Mouse (Mus musculus) testis, adult 10 weeks (tissue): ENCODE data around the gene Dennd1c. TPM values are rescaled to one million over a fixed set of nuclear protein-coding genes. Genes with fewer than 3 reads are reported as not detected.

Experiments
- polyA plus RNA-seq: library from polyadenylated mRNA; stranded (reverse); fragments of 350-450 nt; fragmentation: Illumina TruSeq; extraction: RNeasy Lipid Tissue Mini Kit (QIAGEN cat#74804); gene quantifications from one replicate; pipeline ENCODE4 v1.2.3, GENCODE M21; 2014; ENCODE audit warnings: low read depth, low replicate concordance

The Dennd1c gene
- not detected for polyA plus RNA-seq

GRCm38 (mm10) chr17:57078336-57078735 is at the start of gene Dennd1c:
Dennd1c (minus strand) TSS chr17:57078514.

GRCm38 (mm10) chr17:57105181-57106034 is 27.1 kb upstream of the Dennd1c start, which contains the start of gene Tnfsf9:
Tnfsf9 (plus strand) TSS chr17:57105325.

GRCm38 (mm10) chr17:57087049-57087832 is 8.9 kb upstream of the Dennd1c start, which contains the start of gene Tubb4a:
Tubb4a (minus strand) TSS chr17:57087782.

GRCm38 (mm10) chr17:57059486-57059977 is 18.8 kb downstream of the Dennd1c start, which contains the start of gene Slc25a23:
Slc25a23 (minus strand) TSS chr17:57059863.

GRCm38 (mm10) chr17:57058891-57059485 is 19.3 kb downstream of the Dennd1c start, which contains the start of gene Crb3:
Crb3 (plus strand) TSS chr17:57059105.

GRCm38 (mm10) chr17:57041554-57041953 is 36.8 kb downstream of the Dennd1c start, which contains the start of gene Slc25a41:
Slc25a41 (minus strand) TSS chr17:57041654.

GRCm38 (mm10) chr17:57030931-57031660 is 47.2 kb downstream of the Dennd1c start, which contains the start of gene Khsrp:
Khsrp (minus strand) TSS chr17:57031522.

Other genes with a start within 250 kb of the Dennd1c start
- gene Rfx2, start 247.5 kb downstream of the Dennd1c start, polyA plus RNA-seq: 13.6 TPM
- gene Acsbg2, start 204.1 kb downstream of the Dennd1c start, polyA plus RNA-seq: 42.7 TPM
- gene 1700061G19Rik, start 203.0 kb downstream of the Dennd1c start, polyA plus RNA-seq: 44.1 TPM
- gene Mllt1, start 143.1 kb downstream of the Dennd1c start, polyA plus RNA-seq: 1.9 TPM
- not detected for gene Acer1, start 96.4 kb downstream of the Dennd1c start, polyA plus RNA-seq
- gene Clpp, start 88.2 kb downstream of the Dennd1c start, polyA plus RNA-seq: 0.98 TPM
- gene Alkbh7, start 81.2 kb downstream of the Dennd1c start, polyA plus RNA-seq: 2.4 TPM
- not detected for gene Pspn, start 78.5 kb downstream of the Dennd1c start, polyA plus RNA-seq
- 22.5 TPM for gene Gtf2f1, start 67.2 kb downstream of the Dennd1c start, polyA plus RNA-seq
- 1.6 TPM for gene Gm17949, start 67.0 kb downstream of the Dennd1c start, polyA plus RNA-seq
- 6.2 TPM for gene Khsrp, start 47.0 kb downstream of the Dennd1c start, polyA plus RNA-seq
- 3.7 TPM for gene Slc25a41, start 36.9 kb downstream of the Dennd1c start, polyA plus RNA-seq
- gene Crb3, start 19.4 kb downstream of the Dennd1c start, polyA plus RNA-seq: 0.41 TPM
- 2.7 TPM for gene Slc25a23, start 18.7 kb downstream of the Dennd1c start, polyA plus RNA-seq
- gene Tubb4a, start 9.3 kb upstream of the Dennd1c start, polyA plus RNA-seq: not detected
- not detected for gene Tnfsf9, start 26.8 kb upstream of the Dennd1c start, polyA plus RNA-seq
- gene Cd70, start 71.3 kb upstream of the Dennd1c start, polyA plus RNA-seq: not detected
- not detected for gene Tnfsf14, start 115.7 kb upstream of the Dennd1c start, polyA plus RNA-seq
- gene C3, start 149.6 kb upstream of the Dennd1c start, polyA plus RNA-seq: 10.5 TPM
- 2.2 TPM for gene Gpr108, start 169.9 kb upstream of the Dennd1c start, polyA plus RNA-seq
- 0.85 TPM for gene Trip10, start 170.9 kb upstream of the Dennd1c start, polyA plus RNA-seq
- 3.2 TPM for gene Vav1, start 200.6 kb upstream of the Dennd1c start, polyA plus RNA-seq